Mouse (Mus musculus) G1E (cell line): ENCODE results near the gene Fam83f. TPM values are rescaled to one million over a fixed set of nuclear protein-coding genes. Genes with fewer than 3 reads are reported as not detected.

Experiments used
- ATAC-seq: 2 replicates; pipeline ENCODE4 v1.8.0; 2016; ENCODE audit warnings: mild to moderate bottlenecking; ENCODE audit not compliant: insufficient number of reproducible peaks, poor library complexity, low FRiP score, severe bottlenecking; ENCODE audit errors: extremely low read depth
- DNase-seq: peaks from one replicate; pipeline ENCODE4 v3.0.0; 2012; ENCODE audit warnings: low spot score
- H3K27me3 ChIP-seq: 2 replicates; pipeline ENCODE4 v1.6.1; 2012; ENCODE audit warnings: mild to moderate bottlenecking, low read length, inconsistent platforms; ENCODE audit not compliant: insufficient read depth
- H3K36me3 ChIP-seq: replicated peaks from 2 replicates; pipeline ENCODE3; 2012; ENCODE audit warnings: mild to moderate bottlenecking, inconsistent platforms
- H3K4me1 ChIP-seq: 2 replicates; pipeline ENCODE4 v1.6.1; 2012; ENCODE audit warnings: low read depth, low read length, inconsistent platforms, mixed read lengths; ENCODE audit not compliant: insufficient read depth
- H3K4me3 ChIP-seq: 2 replicates; pipeline ENCODE4 v1.5.1; 2012; ENCODE audit warnings: low read depth, mild to moderate bottlenecking, inconsistent platforms, low read length, moderate library complexity, mixed read lengths
- H3K9me3 ChIP-seq: replicated peaks from 2 replicates; pipeline ENCODE4 v1.6.1; 2012; ENCODE audit warnings: inconsistent platforms
- CTCF ChIP-seq: IDR thresholded peaks from 2 replicates; pipeline ENCODE4 v1.5.1; 2012; ENCODE audit warnings: low read depth, low read length, inconsistent platforms, mixed read lengths
- GATA1 ChIP-seq: IDR thresholded peaks from 2 replicates; pipeline ENCODE4 v1.6.1; 2012; ENCODE audit warnings: borderline replicate concordance, low read length, inconsistent platforms, mixed read lengths
- GATA2 ChIP-seq: IDR thresholded peaks from 2 replicates; pipeline ENCODE4 v1.6.1; 2012; ENCODE audit warnings: low read depth, low read length, inconsistent platforms, borderline replicate concordance
- POLR2AphosphoS5 ChIP-seq: IDR thresholded peaks from 2 replicates; pipeline ENCODE4 v1.6.1; 2012; ENCODE audit warnings: low read depth, low read length, inconsistent platforms; ENCODE audit not compliant: insufficient replicate concordance
- TAL1 ChIP-seq: conservative IDR thresholded peaks from 2 replicates; pipeline ENCODE4 v1.6.1; 2012; ENCODE audit warnings: low read depth, low read length, inconsistent platforms, mixed read lengths
- polyA plus RNA-seq: library from polyadenylated mRNA; stranded (reverse); fragments of >175 nt; gene quantifications from 2 replicates; pipeline ENCODE4 v1.2.3, GENCODE M21; 2012
- total RNA-seq, 2 experiments: library from RNA; stranded (forward) in 1 of 2; stranded (reverse) in 1 of 2; fragments of 200-1000 nt in 1 of 2; fragments of >200 nt in 1 of 2; fragmentation: Nextera tagmentation in 1 of 2; gene quantifications; 2 replicates each; pipeline ENCODE4 v1.2.3; 2014 to 2017

Fam83f gene
- total and polyA plus RNA-seq, 3 experiments: 0.11 TPM; not detected in 2

DNA sequence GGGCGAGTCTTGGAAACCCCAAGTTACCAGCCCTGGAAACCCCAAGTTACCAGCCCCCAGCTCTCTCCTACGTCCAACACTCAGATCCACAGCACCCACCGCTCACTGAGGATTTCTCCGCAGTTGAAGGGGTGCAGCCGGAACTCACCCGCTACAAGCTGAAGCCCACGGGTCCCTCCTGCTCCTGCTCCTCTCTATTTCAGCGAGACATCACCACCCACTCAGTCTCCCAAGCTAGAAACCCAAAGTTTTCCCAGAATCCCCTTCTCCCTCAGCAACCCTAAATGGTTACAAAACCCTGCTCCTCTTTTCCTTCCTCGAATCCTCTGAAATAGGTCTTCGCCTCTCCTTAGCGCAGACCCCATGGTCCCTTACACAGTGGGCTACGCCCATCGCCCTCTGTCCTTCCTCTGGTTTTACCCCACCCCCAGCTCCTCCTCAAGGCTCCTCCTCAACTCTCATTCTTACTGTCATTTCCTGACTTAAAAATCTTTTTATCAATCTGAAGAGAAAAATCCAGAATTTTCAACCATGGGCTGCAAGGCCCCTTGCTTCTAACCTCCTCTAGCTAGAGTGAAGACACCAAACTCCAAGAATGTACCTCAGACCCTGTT, 39.3 kb upstream of the Fam83f start:
- ATAC-seq (no peak), DNase-seq (no peak)
- TF ChIP-seq GATA2 (no peak), GATA1 (no peak), POLR2AphosphoS5 (no peak), CTCF (no peak), TAL1 (no peak)
- H3K27me3 ChIP-seq: peaks cover 85% of the 10 kb centered on the region
- no peaks in the 10 kb centered on the region for H3K36me3 ChIP-seq
- H3K4me3 ChIP-seq: no peak overlapping the region
- peaks cover 18% of the 10 kb centered on the region for H3K4me1 ChIP-seq
- no peaks in the 10 kb centered on the region; the same call in 1 of the 2 replicates for H3K9me3 ChIP-seq

DNA sequence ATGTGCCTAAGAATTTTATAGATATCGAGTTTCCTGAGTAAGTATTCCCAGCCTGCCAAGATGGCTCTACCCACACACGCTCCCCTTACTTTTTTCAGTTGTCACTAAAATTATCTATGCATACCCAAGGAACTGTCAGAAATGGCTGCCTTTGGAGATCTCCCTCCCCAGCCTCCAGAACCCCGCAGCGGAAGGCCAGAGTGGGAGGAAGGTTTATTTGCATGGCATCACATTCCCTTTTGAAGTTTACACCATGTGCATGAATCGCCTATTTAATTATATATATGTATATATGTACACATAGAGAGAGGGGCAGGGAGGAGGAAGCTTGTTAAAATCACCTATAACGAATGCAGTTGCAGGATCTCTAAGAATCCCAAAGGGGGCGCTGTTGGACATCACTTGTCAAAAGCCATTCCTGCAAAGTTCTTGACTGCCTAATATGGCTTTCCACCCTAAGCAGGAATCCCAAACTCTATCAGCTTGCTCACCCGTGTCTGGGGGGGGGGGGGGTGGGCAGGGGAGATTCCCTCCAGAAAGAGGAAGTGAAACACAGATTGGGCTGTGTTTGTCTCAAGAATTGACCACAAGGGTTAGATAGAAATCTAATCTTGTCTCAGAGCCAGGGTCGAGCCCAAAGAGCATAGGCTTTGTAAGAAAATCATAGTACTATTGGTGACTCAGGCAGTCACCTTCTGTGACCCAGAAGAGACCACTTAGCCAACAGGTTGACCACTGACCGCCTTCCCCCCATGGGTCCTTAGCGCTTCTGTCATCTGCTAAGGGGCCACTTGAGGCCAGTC, 37.1 kb upstream of the Fam83f start:
- H3K36me3 ChIP-seq: no peaks in the 10 kb centered on the region
- peaks cover 18% of the 10 kb centered on the region for H3K4me1 ChIP-seq
- no peaks in the 10 kb centered on the region for H3K9me3 ChIP-seq
- H3K27me3 ChIP-seq: peaks cover 78% of the 10 kb centered on the region
- peak; percentile 66 for ATAC-seq
- no peak overlapping the region; the same call in 1 of the 2 replicates for H3K4me3 ChIP-seq
- peak; percentile 65 for DNase-seq
- peak; percentile 35; the same call in 1 of the 2 replicates for TF ChIP-seq CTCF
- TF ChIP-seq TAL1: 0 out of 2 replicates have a peak, but pooled peaks have one; percentile 17
- no peak for TF ChIP-seq POLR2AphosphoS5
- no peak for TF ChIP-seq GATA2

DNA sequence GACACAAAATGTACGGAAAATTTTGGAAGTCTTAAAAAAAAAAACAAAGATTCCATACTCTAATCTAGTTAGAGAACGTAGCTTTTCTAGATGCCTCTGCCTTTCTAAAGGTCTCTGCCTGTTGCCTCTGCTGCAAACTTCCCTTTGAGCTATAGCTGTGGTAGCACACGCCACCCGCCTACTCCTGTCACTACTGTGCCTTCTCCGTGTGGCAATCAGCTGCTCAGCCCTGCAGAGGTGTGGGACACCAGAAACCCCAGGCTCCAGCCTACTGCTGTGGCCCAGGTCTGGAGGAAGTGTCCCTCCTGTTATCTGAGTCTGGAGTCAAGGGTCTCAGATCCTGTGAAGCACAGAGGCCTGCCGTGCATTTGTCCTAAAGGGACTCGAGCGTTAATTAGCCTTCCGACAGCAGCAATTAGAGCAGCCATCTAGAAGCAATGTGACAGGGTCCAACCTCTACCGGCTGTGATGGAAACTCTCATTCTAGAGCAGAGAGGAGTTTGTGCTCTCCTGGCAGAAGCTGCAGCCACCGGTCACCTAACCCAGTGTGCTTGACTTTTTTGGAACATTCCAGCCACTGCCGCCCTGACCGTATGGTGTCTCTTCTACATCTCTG, 34.8 kb upstream of the Fam83f start:
- Histone ChIP-seq H3K36me3 (no peaks in the 10 kb centered on the region), H3K9me3 (peaks cover 4% of the 10 kb centered on the region), H3K4me1 (peaks cover 18% of the 10 kb centered on the region), H3K4me3 (no peak overlapping the region), H3K27me3 (peaks cover 75% of the 10 kb centered on the region)
- TF ChIP-seq POLR2AphosphoS5 (no peak), CTCF (no peak), GATA1 (no peak), TAL1 (no peak), GATA2 (no peak)
- no peak for DNase-seq
- no peak for ATAC-seq

GRCm38 (mm10) chr15:80639071-80639702, 32.5 kb upstream of the Fam83f start:
- Histone ChIP-seq H3K4me1 (peaks cover 14% of the 10 kb centered on the region), H3K27me3 (peaks cover 70% of the 10 kb centered on the region), H3K36me3 (no peaks in the 10 kb centered on the region), H3K4me3 (no peak overlapping the region), H3K9me3 (peaks cover 4% of the 10 kb centered on the region)
- DNase-seq (no peak), ATAC-seq (no peak)
- TF ChIP-seq GATA1 (no peak), TAL1 (no peak), GATA2 (no peak)

GRCm38 (mm10) chr15:80639874-80640273, 31.8 kb upstream of the Fam83f start:
- no peak for DNase-seq
- no peaks in the 10 kb centered on the region for H3K36me3 ChIP-seq
- peaks cover 11% of the 10 kb centered on the region for H3K4me1 ChIP-seq
- peaks cover 4% of the 10 kb centered on the region for H3K9me3 ChIP-seq
- no peak for ATAC-seq
- H3K27me3 ChIP-seq: peaks cover 75% of the 10 kb centered on the region
- H3K4me3 ChIP-seq: no peak overlapping the region
- TF ChIP-seq CTCF (no peak), TAL1 (no peak), GATA2 (no peak), GATA1 (no peak), POLR2AphosphoS5 (no peak)

DNA sequence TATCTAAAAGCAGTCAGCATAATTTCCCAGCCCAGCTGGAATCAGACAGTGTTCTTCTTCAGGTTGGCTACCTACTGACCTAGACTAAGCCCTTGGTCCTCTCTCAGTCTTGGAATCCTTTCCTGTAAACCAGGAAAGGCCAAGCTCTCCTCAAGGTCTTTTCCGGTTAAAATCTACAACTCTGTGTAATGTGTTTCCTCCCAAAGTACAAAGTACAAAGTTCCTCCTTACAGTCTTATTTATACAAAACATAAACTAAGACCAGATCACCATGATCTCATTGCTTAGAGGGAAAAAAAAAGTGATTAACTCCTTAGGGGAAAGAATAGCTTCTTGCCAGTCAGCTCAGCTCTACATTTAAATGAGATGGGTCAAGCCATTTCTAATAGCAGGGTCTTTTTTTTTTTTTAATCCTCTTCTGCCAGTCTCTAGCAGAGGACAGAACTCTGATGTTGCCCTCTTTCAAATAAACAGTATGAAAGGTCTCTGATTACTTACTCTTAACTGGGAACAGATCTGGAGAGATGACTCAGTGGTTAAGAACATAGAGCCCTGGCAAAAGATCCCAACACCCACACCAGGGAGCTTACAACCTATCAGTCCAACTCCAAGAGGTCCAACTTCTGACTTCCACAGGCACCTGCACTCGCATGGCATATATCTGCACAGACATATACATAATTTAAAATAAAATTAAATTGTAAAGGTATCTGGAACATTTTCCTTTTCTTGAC, 29.8 kb upstream of the Fam83f start:
- TF ChIP-seq POLR2AphosphoS5 (no peak), CTCF (no peak), TAL1 (no peak), GATA1 (no peak), GATA2 (no peak)
- no peaks in the 10 kb centered on the region for H3K4me1 ChIP-seq
- H3K9me3 ChIP-seq: peaks cover 4% of the 10 kb centered on the region
- H3K36me3 ChIP-seq: no peaks in the 10 kb centered on the region
- no peak for DNase-seq
- ATAC-seq: no peak
- H3K4me3 ChIP-seq: no peak overlapping the region
- H3K27me3 ChIP-seq: peaks cover 75% of the 10 kb centered on the region
